Mouse (Mus musculus) fibroblast of lung, adult 2 months (primary cell): ENCODE measurements around the gene Hmcn1.

ENCODE experiments used
- DNase-seq: peaks from one replicate; pipeline ENCODE4 v3.0.0-alpha.2; 2011; ENCODE audit warnings: low read depth

Hmcn1 gene

GRCm38 (mm10) chr1:150874025-150874424 lies 119.2 kb downstream of the Hmcn1 start:
- no peak for DNase-seq

- no peak for DNase-seq
Observed at GRCm38 (mm10) chr1:150873231-150873630, 120.0 kb downstream of the Hmcn1 start.

GRCm38 (mm10) chr1:150872105-150872504 lies 121.1 kb downstream of the Hmcn1 start:
- DNase-seq, result no peak

GRCm38 (mm10) chr1:150869189-150869588 lies 124.0 kb downstream of the Hmcn1 start:
- no peak for DNase-seq

GRCm38 (mm10) chr1:150866615-150867014 lies 126.6 kb downstream of the Hmcn1 start:
- DNase-seq, result no peak

GRCm38 (mm10) chr1:150857779-150858178 lies 135.5 kb downstream of the Hmcn1 start:
- DNase-seq, result no peak

GRCm38 (mm10) chr1:150833448-150833847 lies 159.8 kb downstream of the Hmcn1 start:
- DNase-seq, result no peak

GRCm38 (mm10) chr1:150829851-150830250 lies 163.4 kb downstream of the Hmcn1 start:
- no peak for DNase-seq

GRCm38 (mm10) chr1:150827169-150827568 lies 166.1 kb downstream of the Hmcn1 start:
- no peak for DNase-seq

GRCm38 (mm10) chr1:150824334-150825005 lies 168.8 kb downstream of the Hmcn1 start:
- no peak for DNase-seq

- no peak for DNase-seq
Observed at GRCm38 (mm10) chr1:150816035-150816807, 177.0 kb downstream of the Hmcn1 start.

- no peak for DNase-seq
Observed at GRCm38 (mm10) chr1:150814917-150815316, 178.3 kb downstream of the Hmcn1 start.

- no peak for DNase-seq
Observed at GRCm38 (mm10) chr1:150813381-150813780, 179.9 kb downstream of the Hmcn1 start.

GRCm38 (mm10) chr1:150806864-150807263 lies 186.4 kb downstream of the Hmcn1 start:
- no peak for DNase-seq

GRCm38 (mm10) chr1:150805466-150805865 lies 187.8 kb downstream of the Hmcn1 start:
- DNase-seq, result no peak

GRCm38 (mm10) chr1:150804235-150805099 lies 188.8 kb downstream of the Hmcn1 start:
- DNase-seq, result no peak

GRCm38 (mm10) chr1:150802642-150803041 lies 190.6 kb downstream of the Hmcn1 start:
- no peak for DNase-seq

- DNase-seq, result no peak
Observed at GRCm38 (mm10) chr1:150800611-150801263, 192.5 kb downstream of the Hmcn1 start.

- no peak for DNase-seq
Observed at GRCm38 (mm10) chr1:150798651-150799050, 194.6 kb downstream of the Hmcn1 start.

GRCm38 (mm10) chr1:150786746-150787145 lies 206.5 kb downstream of the Hmcn1 start:
- DNase-seq, result no peak

- DNase-seq, result no peak
Observed at GRCm38 (mm10) chr1:150783070-150783842, 210.0 kb downstream of the Hmcn1 start.
